Mouse (Mus musculus) spleen, postnatal 10 days (tissue): ENCODE results near the gene Asic2.

Source experiments
- DNase-seq, 2 experiments: peaks; one replicate each; pipeline ENCODE4 v3.0.0; 2021 to 2022; ENCODE audit warnings: low spot score in 2 of 2

The Asic2 gene

GRCm38 (mm10) chr11:81518001-81518955, 450.0 kb downstream of the Asic2 start:
- DNase-seq: no peak

GRCm38 (mm10) chr11:81515754-81516153, 452.5 kb downstream of the Asic2 start:
- DNase-seq: no peak

- no peak for DNase-seq
Observed at GRCm38 (mm10) chr11:81512434-81512833, 455.8 kb downstream of the Asic2 start.

GRCm38 (mm10) chr11:81511401-81511800, 456.9 kb downstream of the Asic2 start:
- DNase-seq: no peak

GRCm38 (mm10) chr11:81508385-81509233, 459.6 kb downstream of the Asic2 start:
- DNase-seq: no peak

GRCm38 (mm10) chr11:81504791-81505430, 463.3 kb downstream of the Asic2 start:
- DNase-seq: no peak

- no peak for DNase-seq
Observed at GRCm38 (mm10) chr11:81501473-81502246, 466.6 kb downstream of the Asic2 start.

GRCm38 (mm10) chr11:81498990-81499389, 469.3 kb downstream of the Asic2 start:
- no peak for DNase-seq

GRCm38 (mm10) chr11:81497652-81498391, 470.4 kb downstream of the Asic2 start:
- DNase-seq: no peak

- DNase-seq: no peak
Observed at GRCm38 (mm10) chr11:81496446-81496845, 471.8 kb downstream of the Asic2 start.

- DNase-seq: no peak
Observed at GRCm38 (mm10) chr11:81492351-81492750, 475.9 kb downstream of the Asic2 start.

GRCm38 (mm10) chr11:81489144-81489735, 479.0 kb downstream of the Asic2 start:
- no peak for DNase-seq

GRCm38 (mm10) chr11:81488681-81489080, 479.6 kb downstream of the Asic2 start:
- DNase-seq: no peak

- no peak for DNase-seq
Observed at GRCm38 (mm10) chr11:81486265-81486940, 481.9 kb downstream of the Asic2 start.

GRCm38 (mm10) chr11:81481198-81481597, 487.1 kb downstream of the Asic2 start:
- DNase-seq: no peak

GRCm38 (mm10) chr11:81476231-81476630, 492.0 kb downstream of the Asic2 start:
- DNase-seq: no peak

GRCm38 (mm10) chr11:81474121-81474520, 494.1 kb downstream of the Asic2 start:
- no peak for DNase-seq

GRCm38 (mm10) chr11:81462199-81462598, 506.1 kb downstream of the Asic2 start:
- DNase-seq: no peak

- no peak for DNase-seq
Observed at GRCm38 (mm10) chr11:81461748-81462147, 506.5 kb downstream of the Asic2 start.

GRCm38 (mm10) chr11:81454921-81455320, 513.3 kb downstream of the Asic2 start:
- DNase-seq: no peak
